Mouse (Mus musculus): Measurements from ENCODE around the gene Gpx3.

- TF ChIP-seq CTCF (IDR thresholded peaks at IDR 0.05; ENCODE audit: borderline replicate concordance, control insufficient read depth, extremely low read depth, insufficient read depth, low read length, poor library complexity) (no peak), POLR2A (IDR thresholded peaks at IDR 0.05; ENCODE audit: control insufficient read depth, extremely low read depth, insufficient read depth, low read length, poor library complexity) (no peak)
Observed at GRCm38 (mm10) chr11:54892091-54892490, 10.2 kb upstream of the Gpx3 start.

Measured in thymus, adult 2 months (tissue).